In genomic region chr14:27303294-27303693, GRCm38 (mm10) we compare ENCODE assay signal across 19 mouse cellular contexts.
A peak's percentile ranks its signal among the peaks of the same experiment; 100 is the strongest.
DNase-seq lines count a peak whose midpoint lies in the region; ATAC-seq lines count a peak whose summit lies in the region.
"Had no signal": no experiment of that assay in that cellular context is flagged by ENCODE, and none has a peak within 500 bp of the region (broad histone marks: within the 10 kb centered on the region; RNA-seq: fewer than 3 reads in every experiment).

No protein-coding gene starts in this region.

- peak; percentile 43 for DNase-seq in CD4-positive helper T cell, adult 2 months (ENCODE audit: low read depth, low spot score)
- DNase-seq in CD4-positive, CD25-positive, alpha-beta regulatory T cell, adult 2 months (ENCODE audit: low read depth, low spot score), result peak; percentile 45
- peak; percentile 15 for DNase-seq in T-cell, adult 2 months (ENCODE audit: low spot score)
- DNase-seq in retina, embryonic 14.5 days (ENCODE audit: low spot score), result no peak
- DNase-seq in heart, adult 9 months (ENCODE audit: low spot score in 2 of 2), result no peak
- no peak for DNase-seq in kidney, postnatal 36 days
- DNase-seq: adrenal gland, adult 8-10 months; adrenal gland, postnatal 14 days; cerebellum, adult 11 months; cerebellum, adult 18-20 months; cerebellum, adult 8-10 months; cerebellum, adult 9-11 months; cerebellum, postnatal 14 days; cerebellum, postnatal 36 days; embryo, embryonic 11 days had no signal

- peak; percentile 63 for ATAC-seq in inflammation-experienced regulatory T-cells, adult 6 months
- ATAC-seq: forebrain, embryonic 14.5 days; forebrain, embryonic 16.5 days; Patski had no signal

Comparison
In these comparisons a context has a peak if more than half of its experiments do, and no peak if none do; other contexts are left out.
1. DNase-seq: peak in CD4-positive helper T cell, adult 2 months (single experiment), CD4-positive, CD25-positive, alpha-beta regulatory T cell, adult 2 months (single experiment) and T-cell, adult 2 months (single experiment); none in retina, embryonic 14.5 days (single experiment), heart, adult 9 months (0 of 2) and kidney, postnatal 36 days (0 of 2).